Mouse (Mus musculus) layer of hippocampus, postnatal 36 days (tissue): ENCODE measurements around the gene Phactr4. TPM values are rescaled to one million over a fixed set of nuclear protein-coding genes. Genes with fewer than 3 reads are reported as not detected.
A peak's percentile ranks its signal among the peaks of the same experiment; 100 is the strongest.

ENCODE experiments used
- DNase-seq, 2 experiments: peaks; one replicate each; pipeline ENCODE4 v3.0.0; 2022
- total RNA-seq, 2 experiments: library from RNA; stranded (reverse); gene quantifications; 2 replicates each; pipeline ENCODE4 v1.2.3; 2021

The Phactr4 gene
- total RNA-seq, 2 experiments from 2014 or later = 8.3 to 12.8 TPM

DNA sequence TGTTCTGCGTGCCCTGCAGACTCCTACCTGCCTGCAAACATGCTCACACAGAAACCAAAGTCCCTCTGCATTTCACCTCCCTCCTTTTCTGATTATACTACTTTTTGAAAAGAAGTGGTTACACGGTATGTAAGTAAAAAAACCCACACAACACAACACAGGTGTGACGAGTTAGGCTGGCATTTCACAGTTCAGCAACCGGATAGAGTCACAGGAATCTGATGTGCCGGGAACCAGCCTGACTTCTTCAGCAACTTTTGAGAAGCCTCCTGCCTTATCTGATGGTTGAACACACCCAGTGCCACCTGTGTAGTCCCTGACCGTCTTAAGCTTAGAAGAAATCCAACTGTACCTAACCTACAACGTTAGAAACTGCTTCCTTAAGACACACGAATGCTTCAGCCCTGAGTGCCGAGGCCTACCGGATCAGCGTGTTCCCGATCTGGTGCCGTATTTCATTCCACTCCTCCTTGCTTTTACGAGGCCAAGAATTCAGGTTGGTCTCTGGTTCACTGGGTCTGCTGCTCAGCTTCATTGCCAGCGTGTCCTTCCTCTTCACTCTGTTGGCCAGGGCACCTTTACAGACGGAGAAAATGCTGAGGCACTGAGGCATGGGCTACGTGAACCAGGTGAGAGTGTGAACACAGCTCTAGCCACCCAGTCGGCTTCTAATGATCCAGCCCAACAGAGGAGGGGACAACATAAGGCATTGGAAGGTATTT, 54.6 kb downstream of the Phactr4 start:
- no peak for DNase-seq

DNA sequence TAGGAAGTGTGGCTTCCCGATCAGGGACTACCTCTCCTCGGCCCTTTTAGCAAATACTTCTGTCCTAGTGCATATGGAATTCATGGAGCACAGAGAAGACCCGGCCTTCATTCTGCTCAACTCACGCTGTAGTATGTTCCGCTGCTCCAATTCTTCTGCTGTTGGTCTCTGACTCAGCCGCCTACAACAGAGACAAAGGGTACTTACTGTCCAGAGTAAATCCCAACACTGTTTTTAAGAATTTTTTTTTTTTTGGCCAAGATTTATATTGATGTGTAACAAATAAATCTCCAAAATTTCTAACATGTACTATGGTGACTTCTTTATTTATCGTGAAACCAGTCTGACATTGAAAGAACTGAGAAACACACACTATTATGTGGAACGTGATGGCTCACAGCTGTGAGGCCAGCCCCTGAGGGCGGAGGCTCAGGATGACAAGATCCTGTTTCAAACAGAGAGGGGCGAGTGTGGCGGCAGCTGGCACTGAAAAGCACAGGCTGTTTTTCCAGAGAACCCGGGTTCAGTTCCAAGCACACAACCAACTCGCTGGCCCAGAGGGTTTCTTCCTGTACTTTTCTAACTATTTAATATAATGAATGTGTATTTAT, 56.7 kb downstream of the Phactr4 start:
- DNase-seq = no peak

DNA sequence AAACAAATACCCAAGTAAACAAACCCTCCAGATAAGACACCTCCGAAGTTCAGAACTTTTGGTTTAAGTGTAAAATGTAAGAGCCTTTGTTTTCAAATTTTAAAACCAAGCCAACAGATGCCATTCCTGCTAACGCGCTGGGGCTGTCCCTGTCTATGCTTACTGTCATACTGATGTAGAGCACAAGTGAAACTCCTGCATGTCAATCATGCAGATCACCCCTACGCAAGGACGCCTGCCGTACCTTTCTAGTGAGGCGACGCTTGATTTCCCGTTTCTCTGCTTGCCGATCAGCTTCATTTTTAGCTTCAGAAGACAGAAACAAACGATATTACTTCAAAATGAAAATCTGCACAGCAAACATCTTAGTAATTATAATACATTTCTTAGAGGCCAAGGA, 58.8 kb downstream of the Phactr4 start:
- DNase-seq = no peak

DNA sequence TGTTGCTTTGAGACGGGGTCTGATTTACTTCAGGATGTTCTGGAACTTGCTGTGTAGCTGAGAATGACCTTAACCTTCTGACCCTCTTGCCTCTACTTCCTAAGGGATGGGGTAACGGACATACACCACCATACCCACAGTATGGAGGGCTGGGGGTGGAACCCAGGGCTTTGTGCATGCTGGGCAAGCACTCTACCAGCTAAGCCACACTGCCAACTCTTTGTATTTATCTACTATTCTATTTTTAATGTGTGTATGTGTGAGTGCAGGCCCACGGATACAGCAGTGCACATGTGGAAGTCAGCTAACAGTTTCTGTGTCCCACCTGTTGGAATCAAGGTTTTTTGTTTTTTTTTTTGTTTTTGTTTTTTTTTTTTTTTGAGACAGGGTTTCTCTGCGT, 62.8 kb downstream of the Phactr4 start:
- DNase-seq = no peak

DNA sequence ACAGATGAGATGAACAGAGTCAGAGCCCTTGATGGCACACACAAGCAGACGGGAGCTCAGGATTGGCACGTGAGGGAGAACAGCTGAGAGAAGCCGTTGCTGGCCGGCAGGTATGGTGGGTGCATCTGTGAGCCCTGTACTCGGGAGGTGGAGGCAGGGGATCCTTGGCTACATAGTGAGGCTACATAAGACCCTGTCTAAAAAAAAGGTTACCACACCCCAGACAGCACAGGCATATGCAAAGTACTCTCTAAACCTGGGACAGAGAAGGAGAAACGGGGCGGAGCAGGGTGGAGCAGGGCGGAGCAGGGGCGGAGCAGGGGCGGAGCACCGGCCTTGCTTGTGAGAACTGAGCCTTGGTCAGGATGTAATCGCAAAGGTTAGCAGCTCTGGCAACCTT, 66.1 kb downstream of the Phactr4 start:
- DNase-seq = no peak

DNA sequence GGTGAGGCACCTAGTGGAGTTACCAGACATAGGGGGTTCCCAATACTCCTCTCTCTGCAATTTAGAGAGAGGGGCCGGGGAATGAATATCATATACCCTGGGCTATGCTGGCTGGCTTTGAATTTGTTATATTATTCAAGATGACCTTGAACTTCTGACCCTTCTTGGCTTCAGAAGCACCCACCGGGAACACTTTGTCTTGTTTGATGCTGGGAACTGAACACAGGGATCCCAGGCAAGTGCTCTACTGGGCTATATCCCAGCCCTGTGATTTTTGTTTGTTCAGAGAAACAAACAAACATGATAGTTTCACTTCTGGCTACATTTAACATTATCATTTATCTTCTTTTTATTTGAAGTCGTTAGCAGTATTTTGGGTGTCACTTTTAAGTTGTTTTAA, 66.9 kb downstream of the Phactr4 start:
- no peak for DNase-seq

DNA sequence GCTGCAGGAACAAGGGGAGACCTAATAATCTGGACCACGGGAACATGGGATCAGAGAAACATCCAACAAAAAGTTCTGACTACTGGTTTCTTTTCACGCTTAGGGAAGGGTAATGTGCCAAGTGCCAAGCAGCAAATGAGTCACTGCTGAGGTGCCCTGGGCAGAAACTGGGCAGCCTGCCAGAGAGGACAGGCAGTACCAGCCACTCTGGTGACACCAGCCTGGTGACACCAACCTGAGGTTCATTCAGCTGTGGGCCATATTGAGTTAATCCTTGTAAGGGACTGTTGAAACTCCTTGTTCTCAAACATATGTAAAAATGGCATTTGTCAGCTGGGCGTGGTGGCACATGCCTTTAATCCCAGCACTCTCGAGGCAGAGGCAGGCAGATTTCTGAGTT, 67.7 kb downstream of the Phactr4 start:
- DNase-seq = no peak

DNA sequence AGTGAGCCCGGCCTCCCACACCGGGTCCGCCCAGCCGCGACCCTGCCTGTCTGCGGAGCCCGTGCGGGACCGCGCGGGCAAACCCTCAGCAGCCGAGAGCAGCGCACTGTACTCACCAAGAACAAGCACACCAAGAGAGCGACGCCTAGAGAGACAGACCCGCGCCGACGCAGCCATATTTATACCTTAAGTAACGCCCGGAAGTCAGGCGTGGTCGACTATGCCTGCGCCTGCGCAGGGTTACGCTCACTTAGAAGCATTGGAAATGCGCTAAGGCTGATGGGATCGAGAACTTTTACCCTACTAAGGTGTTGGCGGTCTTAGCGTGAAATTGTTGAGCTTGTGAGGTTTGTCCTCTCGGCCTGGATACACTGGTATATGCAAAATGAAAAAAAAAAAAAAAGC, 68.8 kb downstream of the Phactr4 start, which contains the start of gene Rcc1:
TSS of gene Rcc1 (minus strand) at position 125 of the 405 bp plus-strand sequence.
- DNase-seq = peak; percentile 87 to 89

DNA sequence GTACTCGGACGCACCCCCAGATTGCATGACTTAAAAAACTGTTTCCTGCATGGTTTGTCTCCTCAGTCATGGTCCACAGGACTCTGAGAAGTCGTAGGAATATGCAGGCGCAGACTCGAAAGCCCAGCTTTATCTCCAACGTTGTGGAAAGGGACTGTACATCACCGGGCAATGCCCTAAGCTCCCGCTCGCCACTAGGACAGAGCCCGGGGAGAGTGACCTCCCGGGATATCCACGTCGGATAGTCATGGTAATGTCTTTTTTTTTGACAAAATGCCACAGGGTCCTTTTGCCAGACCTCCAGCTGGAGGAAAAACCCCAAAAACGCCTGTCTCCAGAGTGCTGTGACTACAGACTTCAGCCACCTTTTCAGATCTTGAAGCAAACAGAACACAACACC, 69.5 kb downstream of the Phactr4 start:
- no peak for DNase-seq

DNA sequence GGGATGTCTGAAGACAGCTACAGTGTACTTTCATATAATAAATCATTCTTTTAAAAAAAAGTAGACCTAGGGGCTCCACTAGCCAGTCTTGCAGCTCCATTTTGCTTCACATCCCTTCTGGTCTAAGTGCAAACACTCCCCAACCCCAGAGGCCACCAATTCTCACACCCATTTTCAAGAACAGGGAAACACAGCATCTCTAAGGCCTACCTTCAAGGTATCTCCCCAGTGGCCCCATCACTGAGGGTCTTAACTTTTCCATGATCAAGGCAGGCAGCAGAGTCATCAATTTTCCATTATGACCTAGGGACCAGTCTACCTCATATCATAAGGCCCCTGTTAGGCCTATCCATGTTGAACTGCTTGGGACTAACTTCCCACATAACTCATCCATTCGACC, 70.9 kb downstream of the Phactr4 start:
- DNase-seq = no peak

DNA sequence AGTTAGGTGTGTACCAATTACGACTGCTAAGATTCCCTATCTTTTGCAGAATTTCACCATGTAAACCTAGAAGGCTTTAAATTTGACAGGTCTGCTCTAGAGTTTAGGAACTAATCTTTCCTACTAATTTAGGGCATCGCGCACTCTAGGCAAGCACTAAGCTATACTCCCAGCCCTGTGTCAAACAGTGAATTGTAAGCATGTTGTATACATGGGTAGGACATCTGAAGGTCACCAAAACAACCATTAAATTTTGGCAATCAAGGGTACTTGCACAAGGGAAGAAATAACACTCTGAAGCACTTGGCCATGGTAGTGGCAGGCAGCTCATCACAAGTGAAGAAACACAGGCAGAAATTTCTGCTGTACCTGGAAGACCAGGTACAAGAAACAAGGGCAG, 71.4 kb downstream of the Phactr4 start:
- no peak for DNase-seq

DNA sequence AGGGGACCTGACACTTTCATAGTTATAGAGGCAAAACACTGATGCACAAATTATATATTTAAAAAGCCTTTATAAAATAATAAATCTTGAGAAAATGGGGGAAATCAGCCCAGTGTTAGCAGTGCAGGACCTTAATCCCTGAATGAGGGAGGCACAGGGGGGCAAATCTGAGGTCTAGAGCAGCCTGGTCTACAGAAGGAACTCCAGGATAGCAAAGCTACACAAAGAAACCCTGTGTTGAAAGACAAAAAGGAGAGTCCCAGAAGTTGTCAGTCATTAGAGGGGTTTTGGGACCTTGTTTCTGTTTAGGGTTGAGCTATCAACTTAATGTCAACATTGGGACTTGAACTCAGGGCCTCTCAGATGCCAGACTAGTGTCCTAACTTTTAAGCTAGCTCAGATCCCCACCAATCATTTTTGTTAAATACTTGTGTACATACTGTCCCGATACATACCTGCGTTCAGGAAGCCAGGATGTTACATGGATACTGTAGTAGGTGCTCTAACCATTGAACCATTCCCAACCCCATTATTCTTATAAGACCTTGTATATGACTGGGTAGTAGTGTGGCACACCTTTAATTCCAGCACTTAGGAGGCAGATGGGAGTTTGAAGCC, 72.1 kb downstream of the Phactr4 start:
- DNase-seq = no peak

DNA sequence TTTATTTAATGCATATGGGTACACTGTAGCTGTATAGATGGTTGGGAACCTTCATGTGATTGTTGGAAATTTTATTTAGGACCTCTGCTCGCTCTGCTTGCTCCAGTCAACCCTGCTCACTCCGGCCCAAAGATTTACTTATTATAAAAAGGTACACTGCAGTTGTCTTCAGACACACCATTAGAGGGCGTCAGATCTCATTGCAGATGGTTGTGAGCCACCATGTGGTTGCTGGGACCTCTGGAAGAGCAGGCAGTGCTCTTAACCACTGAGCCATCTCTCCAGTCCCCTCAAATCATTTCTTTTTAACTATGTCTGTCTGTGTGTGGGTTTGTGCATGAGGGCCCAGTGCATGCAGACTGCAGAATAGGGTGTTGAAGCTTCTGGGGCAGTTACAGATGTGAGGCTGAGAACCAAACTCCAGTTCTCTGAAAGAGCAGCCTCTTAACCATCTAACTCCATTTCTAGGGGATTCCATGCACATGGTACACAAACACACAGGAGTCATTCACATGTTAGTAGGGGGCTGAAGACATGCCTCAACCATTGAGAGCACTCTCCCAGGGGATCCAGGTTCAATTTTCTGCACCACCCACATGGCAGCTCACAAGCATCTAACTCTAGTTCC, 72.7 kb downstream of the Phactr4 start:
- DNase-seq = no peak

DNA sequence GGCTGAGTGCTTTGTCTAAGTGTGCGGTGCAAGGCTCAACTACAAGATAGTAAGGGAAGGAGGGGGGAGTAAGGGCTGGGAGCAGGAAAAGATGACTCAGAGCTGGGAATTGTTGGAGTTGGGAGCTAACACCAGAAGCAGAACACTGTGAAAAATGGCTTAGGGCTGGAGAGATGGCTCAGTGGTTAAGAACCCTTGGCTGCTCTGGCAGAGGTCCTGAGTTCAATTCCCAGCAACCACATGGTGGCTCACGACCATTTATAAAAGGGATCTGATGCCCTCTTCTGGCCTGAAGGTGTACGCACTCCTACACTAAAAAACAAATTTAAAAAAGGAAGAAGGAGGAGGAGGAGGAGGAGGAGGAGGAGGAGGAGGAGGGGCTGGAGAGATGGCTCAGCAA, 75.6 kb downstream of the Phactr4 start:
- no peak for DNase-seq

DNA sequence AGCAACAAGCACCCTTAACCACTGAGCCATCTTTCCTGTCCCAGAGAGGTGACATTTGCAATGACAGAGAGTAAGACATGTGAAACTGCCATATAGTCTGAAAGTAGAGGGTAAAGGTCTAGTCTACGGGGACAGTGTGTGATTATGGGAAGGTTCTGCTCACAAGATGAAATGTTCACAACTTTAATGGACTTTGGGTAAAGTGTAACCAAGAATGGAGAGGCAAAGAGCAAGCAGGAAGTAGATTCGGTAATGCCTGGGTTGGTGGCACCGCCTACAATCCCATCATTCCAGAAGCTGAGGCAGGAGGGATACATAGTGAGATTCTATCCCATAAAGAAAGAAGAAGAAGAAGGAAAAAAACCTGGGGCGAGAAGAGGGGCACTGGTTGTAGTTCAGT, 76.0 kb downstream of the Phactr4 start:
- no peak for DNase-seq

DNA sequence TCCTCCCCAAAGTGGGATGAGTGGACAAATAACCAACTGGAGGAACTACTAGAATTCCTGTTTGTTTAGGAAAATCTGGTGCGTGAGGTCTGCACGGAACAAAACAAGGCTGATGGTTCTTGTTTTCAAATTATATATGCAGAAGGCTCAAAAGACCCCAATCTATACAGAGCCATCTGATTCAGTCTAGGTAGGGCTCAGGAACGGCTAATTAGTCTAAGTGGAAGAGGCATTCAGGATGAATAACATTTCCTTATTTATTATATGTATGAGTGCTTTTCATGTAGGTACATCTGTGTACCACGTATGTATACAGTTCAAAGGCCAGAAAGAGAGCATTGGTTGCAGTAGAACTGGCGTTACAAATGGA, 76.5 kb downstream of the Phactr4 start:
- DNase-seq = no peak

DNA sequence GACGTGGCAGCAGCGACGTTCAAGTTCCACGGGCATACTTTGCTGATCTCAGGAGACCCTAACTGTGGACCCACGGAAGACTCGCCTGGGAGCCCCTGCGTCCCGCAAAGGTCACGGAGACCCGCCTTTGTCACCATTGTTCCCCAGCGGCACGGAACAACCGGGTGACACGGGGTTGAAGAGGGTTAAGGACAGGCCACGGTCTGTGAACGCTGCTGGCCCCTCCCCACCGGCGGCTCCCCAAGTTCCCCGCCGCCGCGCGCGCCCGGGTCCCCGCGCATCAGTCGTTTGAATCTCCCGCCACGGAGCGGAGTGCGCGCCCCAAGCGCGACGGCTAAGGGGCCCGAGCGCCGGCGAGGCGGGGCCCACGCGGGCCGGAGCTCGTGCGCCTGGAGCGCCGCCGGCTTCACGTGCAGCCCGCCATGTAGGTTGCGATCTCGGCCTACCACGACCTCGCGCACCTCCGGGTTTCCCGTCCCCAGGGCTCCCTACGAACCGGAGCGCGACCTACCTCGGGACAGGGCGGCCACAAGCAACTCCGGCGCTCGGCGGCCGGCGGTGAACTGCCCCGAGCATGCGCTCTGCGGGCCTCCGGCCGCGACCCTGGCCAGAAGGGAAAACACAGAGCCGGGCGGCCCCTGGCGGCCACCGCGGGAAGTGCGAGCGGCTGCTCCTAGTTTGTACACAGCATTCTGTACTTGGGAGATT, 77.0 kb downstream of the Phactr4 start:
- DNase-seq = peak; percentile 90 to 92

DNA sequence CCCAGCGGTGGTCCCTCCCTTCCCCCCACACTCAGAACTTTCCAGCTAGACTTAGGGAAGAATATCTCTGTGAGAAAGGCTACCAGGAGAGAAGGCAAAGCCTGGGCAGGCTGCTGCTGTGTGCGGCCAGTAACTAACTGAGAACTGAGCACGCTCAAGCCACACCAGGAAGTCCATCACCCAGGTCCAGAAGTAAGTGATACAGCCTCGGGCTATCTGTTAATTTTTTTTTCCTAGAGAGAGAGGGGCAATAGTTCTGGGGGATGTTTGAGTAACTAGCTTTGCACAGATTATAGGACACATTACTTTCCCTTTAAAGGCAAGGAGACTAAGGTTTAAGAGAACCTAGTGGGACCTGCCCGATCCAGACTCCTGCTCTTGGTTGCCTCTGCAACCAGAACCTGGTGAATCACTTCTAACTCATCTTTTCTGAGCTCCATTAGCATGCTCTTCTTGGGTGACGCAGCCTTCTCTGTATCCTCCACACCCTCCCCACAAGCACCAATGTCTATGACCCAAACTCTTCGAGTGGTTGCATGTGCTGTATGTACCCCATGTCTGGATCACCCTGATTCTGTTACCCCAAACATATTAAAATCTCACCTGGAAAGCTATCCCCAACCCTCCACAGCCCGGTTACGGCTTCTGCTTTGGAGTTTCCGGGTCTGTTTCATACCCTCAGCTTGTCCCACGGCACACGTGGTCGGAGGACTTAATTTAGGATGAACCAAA, 77.7 kb downstream of the Phactr4 start:
- no peak for DNase-seq

DNA sequence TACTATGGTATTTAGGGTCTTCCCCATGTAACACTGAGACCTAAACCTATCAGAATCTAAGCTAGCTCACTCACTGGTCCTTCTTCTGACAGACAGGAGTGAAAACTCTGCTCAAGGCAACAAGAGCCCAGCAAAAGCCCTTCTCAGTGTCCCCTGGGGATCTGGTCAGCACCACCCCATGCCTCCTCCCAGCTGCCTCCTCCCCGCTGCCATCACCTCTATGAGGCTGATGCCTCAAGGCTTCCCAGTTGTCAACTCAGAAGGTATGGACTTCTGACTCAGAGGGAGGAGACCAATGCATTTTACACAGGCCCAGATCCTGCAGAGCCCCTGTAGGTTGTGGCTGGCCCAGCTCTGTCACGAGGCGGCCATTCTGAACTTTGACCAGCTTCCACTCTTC, 80.8 kb downstream of the Phactr4 start:
- DNase-seq = no peak

DNA sequence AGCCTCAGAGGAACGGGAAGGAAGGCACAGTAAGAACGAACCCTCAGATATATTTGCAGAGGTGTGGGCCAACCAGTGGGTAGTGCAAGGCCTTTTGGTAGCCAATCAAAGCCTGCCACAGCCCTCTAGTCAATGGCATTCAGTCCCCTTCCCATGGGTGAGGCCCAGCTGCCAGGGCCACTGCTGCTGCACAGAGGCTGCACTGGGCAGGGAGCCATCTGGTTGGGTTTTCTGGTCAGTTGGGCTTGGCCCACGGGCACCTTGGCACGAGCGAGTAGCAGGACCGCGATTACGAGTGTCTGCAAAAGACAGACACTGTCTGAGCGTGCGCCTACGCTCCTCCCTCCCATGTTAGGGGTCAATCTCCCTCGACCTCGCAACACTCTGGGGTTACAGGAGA, 83.3 kb downstream of the Phactr4 start:
- peak; percentile 23 to 32 for DNase-seq

DNA sequence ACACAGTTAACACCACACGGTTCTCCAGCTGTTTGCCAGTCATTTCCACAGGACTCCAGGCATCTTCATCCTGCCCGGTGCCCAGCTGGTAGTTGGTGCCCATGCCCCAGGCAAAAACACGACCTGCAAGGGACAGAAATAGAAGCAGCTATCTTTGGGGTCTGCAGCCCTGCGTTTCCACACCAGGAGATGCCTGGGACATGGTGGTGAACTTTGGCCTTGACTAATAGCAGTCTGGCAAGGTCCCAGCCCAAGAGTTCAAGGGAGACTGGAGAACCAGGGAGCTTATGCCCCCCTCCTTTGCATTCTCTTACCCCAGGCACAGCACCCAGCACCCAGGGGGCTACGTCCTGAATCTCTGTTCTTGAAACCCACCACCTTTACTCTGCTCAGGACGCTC, 89.4 kb downstream of the Phactr4 start:
- DNase-seq = no peak

DNA sequence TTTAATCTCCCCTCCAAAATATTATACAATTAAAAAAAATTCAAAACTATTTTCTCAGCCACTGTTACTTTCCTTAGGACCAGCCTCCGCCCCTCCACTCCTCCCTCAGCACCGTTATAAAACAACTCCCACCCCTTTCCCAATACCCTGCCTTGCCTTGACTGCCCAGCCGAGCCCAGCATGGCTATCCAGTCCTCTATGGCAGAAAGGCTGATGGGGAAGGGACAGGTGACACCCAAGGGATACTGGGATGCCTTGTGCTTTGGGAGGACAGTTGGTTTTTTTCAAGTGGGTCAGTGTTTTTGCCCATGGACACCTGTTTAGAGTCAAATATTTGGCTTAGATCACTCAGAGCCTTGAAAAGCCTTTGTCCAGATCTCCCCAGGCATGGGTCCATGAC, 90.3 kb downstream of the Phactr4 start:
- DNase-seq = no peak
